Mouse (Mus musculus) heart, embryonic 12.5 days (tissue): ENCODE measurements around the gene Slc25a11. TPM values are rescaled to one million over a fixed set of nuclear protein-coding genes. Genes with fewer than 3 reads are reported as not detected.

ENCODE experiments used
- ATAC-seq: fragments of 200-750 bp; cut with Nextera tagmentation; 2 replicates; pipeline ENCODE4 v1.8.0; 2017; ENCODE audit warnings: moderate TSS enrichment, moderate library complexity; ENCODE audit not compliant: insufficient number of reproducible peaks, low FRiP score
- H3K27ac ChIP-seq: fragments of 300-500 bp; sonication (generic); 2 replicates; pipeline ENCODE4 v1.5.1; 2016; ENCODE audit warnings: mild to moderate bottlenecking, moderate library complexity; ENCODE audit not compliant: poor library complexity, severe bottlenecking
- H3K27me3 ChIP-seq: fragments of 300-500 bp; sonication (generic); replicated peaks from 2 replicates; pipeline ENCODE4 v1.6.1; 2016; ENCODE audit warnings: mild to moderate bottlenecking, moderate library complexity
- H3K36me3 ChIP-seq: fragments of 300-500 bp; sonication (generic); 2 replicates; pipeline ENCODE4 v1.6.1; 2016; ENCODE audit warnings: mild to moderate bottlenecking, moderate library complexity
- H3K4me1 ChIP-seq: fragments of 300-500 bp; sonication (generic); replicated peaks from 2 replicates; pipeline ENCODE4 v1.6.1; 2016; ENCODE audit warnings: mild to moderate bottlenecking
- H3K4me2 ChIP-seq: fragments of 300-500 bp; sonication (generic); 2 replicates; pipeline ENCODE4 v1.6.1; 2016; ENCODE audit warnings: mild to moderate bottlenecking, moderate library complexity
- H3K4me3 ChIP-seq: fragments of 300-500 bp; sonication (generic); 2 replicates; pipeline ENCODE4 v1.5.1; 2016; ENCODE audit warnings: mild to moderate bottlenecking
- H3K9ac ChIP-seq: fragments of 300-500 bp; sonication (generic); 2 replicates; pipeline ENCODE4 v1.6.1; 2016; ENCODE audit warnings: mild to moderate bottlenecking, moderate library complexity
- H3K9me3 ChIP-seq: fragments of 300-500 bp; sonication (generic); replicated peaks from 2 replicates; pipeline ENCODE4 v1.6.1; 2016; ENCODE audit warnings: mild to moderate bottlenecking, moderate library complexity
- whole genome bisulfite sequencing: fragments of 180-500 bp; shearing (Covaris S2); methylation state at CpG from one replicate; pipeline ENCODE4 v1.1.7; 2016; 5-methylcytosine and 5-hydroxymethylcytosine counted together
- polyA plus RNA-seq: library from polyadenylated mRNA; unstranded; fragments of >200 nt; fragmentation: Nextera tagmentation; extraction: Ambion mirVana; gene quantifications from 2 replicates; pipeline ENCODE4 v1.2.1, GENCODE M21; 2016

Gene Slc25a11
- polyA plus RNA-seq, 1 experiment from 2014 or later: 227 TPM

- 4% methylated on average over 16 of the region's 16 CpGs for WGBS
- peak overlapping the region; percentile 82 for H3K4me2 ChIP-seq
- peaks cover 38% of the 10 kb centered on the region for H3K36me3 ChIP-seq
- H3K4me3 ChIP-seq: peak overlapping the region; percentile 78
- peak; percentile 13; the same call in 1 of the 2 replicates for ATAC-seq
- no peaks in the 10 kb centered on the region for H3K9me3 ChIP-seq
- H3K27ac ChIP-seq: peak overlapping the region; percentile 96
- H3K9ac ChIP-seq: peak overlapping the region; percentile 94
- H3K4me1 ChIP-seq: peaks cover 59% of the 10 kb centered on the region
- H3K27me3 ChIP-seq: no peaks in the 10 kb centered on the region
Observed at GRCm38 (mm10) chr11:70656456-70656927, 9.2 kb upstream of the Slc25a11 start.

DNA sequence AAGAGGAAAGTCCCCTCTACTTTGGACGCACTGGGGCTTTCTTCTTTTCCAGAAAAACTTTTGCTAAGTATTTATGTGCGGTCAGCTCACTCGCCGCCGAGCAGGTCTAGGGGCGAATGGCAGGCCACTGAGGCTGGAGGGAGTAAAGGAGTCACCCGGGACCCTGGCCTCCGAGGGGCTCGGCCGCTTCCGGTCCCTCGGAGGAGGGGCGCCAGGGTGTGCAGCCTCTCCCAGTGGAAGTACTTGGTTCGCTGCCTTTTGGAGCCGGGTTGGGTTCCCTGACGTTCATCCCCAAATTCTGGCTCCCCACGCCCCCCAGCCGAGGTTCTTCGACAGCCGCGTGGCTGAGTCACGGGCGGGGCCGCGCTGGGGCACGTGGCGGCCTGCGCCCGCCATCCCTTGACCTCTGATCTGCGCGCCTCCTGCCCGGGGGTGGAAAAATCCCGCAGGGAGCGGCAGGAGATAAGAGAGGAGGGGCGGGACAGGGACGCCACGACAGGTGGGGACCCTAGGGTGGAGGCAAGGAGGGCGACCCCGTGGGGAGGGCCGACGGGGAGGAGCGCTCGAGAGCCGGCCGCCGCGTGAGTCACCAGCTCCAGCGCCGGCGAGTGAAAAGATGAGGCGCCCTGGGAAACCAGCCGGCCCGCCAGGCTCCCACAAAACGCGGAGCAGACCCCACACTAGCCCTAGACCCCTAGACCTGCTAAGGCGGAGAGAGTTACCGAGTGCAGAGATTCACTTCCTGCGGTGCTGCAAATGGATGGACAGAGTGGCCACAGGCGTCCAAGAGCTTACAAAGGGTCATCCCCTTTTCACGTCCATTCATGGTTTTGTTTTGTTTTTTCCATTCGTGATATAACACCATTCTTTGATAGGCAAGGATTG, 8.5 kb upstream of the Slc25a11 start:
- H3K4me3 ChIP-seq: peak overlapping the region; percentile 78
- peak overlapping the region; percentile 94 for H3K9ac ChIP-seq
- WGBS: under 1% methylated on average over 61 of the region's 61 CpGs
- no peaks in the 10 kb centered on the region for H3K27me3 ChIP-seq
- H3K4me1 ChIP-seq: peaks cover 61% of the 10 kb centered on the region
- peak overlapping the region; percentile 96 for H3K27ac ChIP-seq
- ATAC-seq: peak; percentile 40
- H3K9me3 ChIP-seq: no peaks in the 10 kb centered on the region
- H3K36me3 ChIP-seq: peaks cover 38% of the 10 kb centered on the region
- peak overlapping the region; percentile 82 for H3K4me2 ChIP-seq

- Histone ChIP-seq H3K4me2 (peak overlapping the region; percentile 82), H3K9ac (peak overlapping the region; percentile 94), H3K9me3 (no peaks in the 10 kb centered on the region), H3K27me3 (no peaks in the 10 kb centered on the region), H3K4me1 (peaks cover 68% of the 10 kb centered on the region), H3K4me3 (peak overlapping the region; percentile 78), H3K27ac (peak overlapping the region; percentile 96), H3K36me3 (peaks cover 38% of the 10 kb centered on the region)
- WGBS: 0% methylated on average over 48 of the region's 48 CpGs
- peak; percentile 46 for ATAC-seq
Observed at GRCm38 (mm10) chr11:70654923-70655570, 7.8 kb upstream of the Slc25a11 start.

DNA sequence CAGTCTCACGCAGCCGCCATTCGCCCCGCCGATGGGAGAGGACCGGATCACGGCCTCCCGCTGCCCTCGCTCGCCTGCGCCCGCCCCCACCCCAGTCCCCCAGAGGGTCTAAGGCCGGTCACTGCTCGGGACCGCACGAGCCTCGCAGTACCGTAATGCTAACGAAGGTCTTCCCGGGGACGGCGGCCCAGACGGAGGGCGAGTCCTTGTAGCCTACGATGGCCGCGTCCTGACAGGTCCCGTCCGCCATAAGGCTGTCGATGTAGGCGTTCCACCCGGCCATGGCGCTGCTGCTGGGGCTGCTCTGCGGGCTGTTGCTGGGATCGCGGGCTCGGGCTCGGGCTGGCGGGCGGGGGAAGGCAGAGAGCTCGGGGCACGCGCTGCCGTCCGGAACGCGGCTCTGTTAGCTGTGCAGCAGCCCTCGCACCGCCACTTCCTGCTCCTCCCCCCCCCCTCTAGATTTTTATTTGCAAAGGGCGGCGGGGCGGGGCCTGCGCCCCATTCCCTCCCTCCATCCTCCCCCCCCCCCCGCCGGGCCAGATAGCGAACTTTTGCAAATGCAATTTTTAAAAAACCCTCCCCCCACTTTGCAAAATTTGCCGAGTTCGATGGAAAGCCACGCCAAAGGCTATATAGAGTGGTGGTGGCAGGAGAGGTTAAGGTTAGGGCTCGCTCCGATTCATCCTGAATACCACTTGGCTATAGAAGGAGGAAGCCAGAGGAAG, 7.1 kb upstream of the Slc25a11 start, which contains the start of gene Pfn1:
TSS of gene Pfn1 (minus strand) at position 447 of the 725 bp plus-strand sequence.
- Histone ChIP-seq H3K27me3 (no peaks in the 10 kb centered on the region), H3K4me1 (peaks cover 69% of the 10 kb centered on the region), H3K9ac (peak within 1 kb of the TSS; percentile 94), H3K9me3 (no peaks in the 10 kb centered on the region), H3K27ac (peak within 1 kb of the TSS; percentile 96), H3K36me3 (peaks cover 38% of the 10 kb centered on the region), H3K4me2 (peak within 1 kb of the TSS; percentile 82), H3K4me3 (peak within 1 kb of the TSS; percentile 78)
- WGBS: under 1% methylated on average over 61 of the region's 61 CpGs
- ATAC-seq: peak; percentile 51

- no peaks in the 10 kb centered on the region for H3K27me3 ChIP-seq
- H3K9me3 ChIP-seq: no peaks in the 10 kb centered on the region
- peak overlapping the region; percentile 94 for H3K9ac ChIP-seq
- H3K27ac ChIP-seq: peak overlapping the region; percentile 96
- under 1% methylated on average over 60 of the region's 63 CpGs for WGBS
- peaks cover 69% of the 10 kb centered on the region for H3K4me1 ChIP-seq
- ATAC-seq: peak; percentile 66
- H3K4me3 ChIP-seq: peak overlapping the region; percentile 78
- peak overlapping the region; percentile 82 for H3K4me2 ChIP-seq
- peaks cover 41% of the 10 kb centered on the region for H3K36me3 ChIP-seq
Observed at GRCm38 (mm10) chr11:70653345-70654197, 6.3 kb upstream of the Slc25a11 start.

DNA sequence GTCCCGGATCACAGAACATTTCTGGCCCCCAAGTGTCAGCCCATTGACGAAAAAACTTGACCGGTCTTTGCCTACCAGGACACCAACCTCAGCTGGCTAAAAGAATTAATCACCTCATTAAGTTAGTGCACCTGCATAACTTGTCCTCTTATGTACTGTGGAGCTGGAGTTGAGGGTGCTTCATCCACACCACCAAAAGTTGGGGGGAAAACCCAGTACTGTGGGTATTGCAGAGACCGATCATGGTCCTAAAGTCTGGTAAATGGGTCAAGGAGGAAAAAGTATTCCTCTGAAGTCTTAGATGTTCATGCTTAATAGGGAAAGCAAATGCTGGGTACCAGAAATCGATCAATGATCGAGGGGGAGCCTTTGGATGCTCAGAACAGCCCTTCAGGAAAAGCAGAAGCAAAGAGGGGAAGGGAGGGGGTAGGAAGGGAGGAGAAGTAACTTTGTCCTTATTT, 5.6 kb upstream of the Slc25a11 start:
- H3K27me3 ChIP-seq: no peaks in the 10 kb centered on the region
- H3K36me3 ChIP-seq: peaks cover 45% of the 10 kb centered on the region
- no peak for ATAC-seq
- no peaks in the 10 kb centered on the region for H3K9me3 ChIP-seq
- peak overlapping the region; percentile 82 for H3K4me2 ChIP-seq
- H3K27ac ChIP-seq: peak overlapping the region; percentile 96
- 40% methylated on average over 6 of the region's 6 CpGs for WGBS
- peak overlapping the region; percentile 78 for H3K4me3 ChIP-seq
- peaks cover 68% of the 10 kb centered on the region for H3K4me1 ChIP-seq
- peak overlapping the region; percentile 94 for H3K9ac ChIP-seq

- peak overlapping the region; percentile 82 for H3K4me2 ChIP-seq
- H3K36me3 ChIP-seq: peaks cover 45% of the 10 kb centered on the region
- no peaks in the 10 kb centered on the region for H3K27me3 ChIP-seq
- WGBS: 66% methylated on average over 12 of the region's 12 CpGs
- H3K4me1 ChIP-seq: peaks cover 63% of the 10 kb centered on the region
- no peak for ATAC-seq
- peak overlapping the region; percentile 96; the same call in 1 of the 2 replicates for H3K27ac ChIP-seq
- H3K4me3 ChIP-seq: peak overlapping the region; percentile 78
- peak overlapping the region; percentile 94 for H3K9ac ChIP-seq
- H3K9me3 ChIP-seq: no peaks in the 10 kb centered on the region
Observed at GRCm38 (mm10) chr11:70652029-70652883, 5.0 kb upstream of the Slc25a11 start.

- Histone ChIP-seq H3K36me3 (peaks cover 45% of the 10 kb centered on the region), H3K27me3 (no peaks in the 10 kb centered on the region), H3K9me3 (no peaks in the 10 kb centered on the region), H3K4me1 (peaks cover 54% of the 10 kb centered on the region), H3K4me3 (no peak overlapping the region; the same call in 1 of the 2 replicates), H3K4me2 (peak overlapping the region; percentile 23; the same call in 1 of the 2 replicates), H3K27ac (no peak overlapping the region), H3K9ac (no peak overlapping the region)
- WGBS: 53% methylated on average over 2 of the region's 2 CpGs
- no peak for ATAC-seq
Observed at GRCm38 (mm10) chr11:70651391-70651790, 4.1 kb upstream of the Slc25a11 start.

- H3K4me1 ChIP-seq: peaks cover 55% of the 10 kb centered on the region
- H3K4me3 ChIP-seq: no peak overlapping the region; the same call in 1 of the 2 replicates
- H3K27ac ChIP-seq: peak overlapping the region; percentile 10; the same call in 1 of the 2 replicates
- peak overlapping the region; percentile 44 for H3K9ac ChIP-seq
- H3K4me2 ChIP-seq: peak overlapping the region; percentile 23
- H3K27me3 ChIP-seq: no peaks in the 10 kb centered on the region
- no peaks in the 10 kb centered on the region for H3K9me3 ChIP-seq
- ATAC-seq: no peak
- WGBS: 68% methylated on average over 12 of the region's 12 CpGs
- H3K36me3 ChIP-seq: peaks cover 49% of the 10 kb centered on the region
Observed at GRCm38 (mm10) chr11:70650322-70651175, 3.3 kb upstream of the Slc25a11 start.
